Mouse (Mus musculus): ENCODE measurements around the gene Atg16l2. TPM values are rescaled to one million over a fixed set of nuclear protein-coding genes. Genes with fewer than 3 reads are reported as not detected.
A peak's percentile ranks its signal among the peaks of the same experiment; 100 is the strongest.

Atg16l2 gene
- polyA plus RNA-seq, 1 experiment from 2014 or later = 16.4 TPM

DNA sequence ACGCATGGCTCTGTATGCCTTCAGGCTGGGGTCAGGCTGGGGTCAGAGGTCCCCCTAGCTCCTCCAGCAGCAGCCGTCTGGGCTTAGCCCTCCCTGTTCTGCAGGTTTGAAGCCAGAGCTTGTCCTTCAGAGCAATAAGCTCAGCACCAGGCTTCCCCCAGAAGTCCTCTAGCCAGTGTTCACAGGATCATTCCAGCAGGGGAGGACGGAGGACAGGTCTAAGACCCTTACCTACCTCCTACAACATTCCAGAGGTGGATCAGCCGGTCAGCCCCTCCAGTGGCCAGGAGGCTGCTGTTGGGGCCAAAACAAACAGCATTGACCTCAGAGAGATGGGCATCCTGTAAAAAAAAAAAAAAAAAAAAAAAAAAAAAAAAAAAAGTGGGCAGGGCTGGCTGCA, 8.9 kb downstream of the Atg16l2 start:
- H3K4me2 ChIP-seq (ENCODE audit: low read depth, low read length, severe bottlenecking) = no peak overlapping the region
- no peaks in the 10 kb centered on the region for H3K36me3 ChIP-seq (ENCODE audit: control insufficient read depth, insufficient read depth, low read length)
- ATAC-seq (replicated peaks; ENCODE audit: low FRiP score) (no peak), DNase-seq (ENCODE audit: low spot score) (no peak)
- H3K4me3 ChIP-seq (ENCODE audit: low read depth, low read length) = no peak overlapping the region
- no peak overlapping the region for H3K27ac ChIP-seq (ENCODE audit: low read depth, low read length)
- H3K9me3 ChIP-seq (ENCODE audit: control insufficient read depth, low read length) = no peaks in the 10 kb centered on the region
- H3K9ac ChIP-seq (ENCODE audit: low read length) = no peak overlapping the region
- peaks cover 9% of the 10 kb centered on the region for H3K27me3 ChIP-seq (ENCODE audit: control insufficient read depth, insufficient read depth, low read length)
- WGBS = 64% methylated on average over 4 of the region's 4 CpGs
- peaks cover 6% of the 10 kb centered on the region for H3K4me1 ChIP-seq (replicated peaks; ENCODE audit: control insufficient read depth, insufficient read depth, low read length)

- H3K4me1 ChIP-seq (replicated peaks; ENCODE audit: control insufficient read depth, insufficient read depth, low read length) = peaks cover 6% of the 10 kb centered on the region
- WGBS = 92% methylated on average over 1 of the region's 1 CpGs
- no peaks in the 10 kb centered on the region for H3K36me3 ChIP-seq (ENCODE audit: control insufficient read depth, insufficient read depth, low read length)
- H3K4me3 ChIP-seq (ENCODE audit: low read depth, low read length) = no peak overlapping the region
- ATAC-seq (replicated peaks; ENCODE audit: low FRiP score) (no peak), DNase-seq (ENCODE audit: low spot score) (no peak)
- no peaks in the 10 kb centered on the region for H3K9me3 ChIP-seq (ENCODE audit: control insufficient read depth, low read length)
- H3K4me2 ChIP-seq (ENCODE audit: low read depth, low read length, severe bottlenecking) = no peak overlapping the region
- no peak overlapping the region for H3K27ac ChIP-seq (ENCODE audit: low read depth, low read length)
- no peak overlapping the region for H3K9ac ChIP-seq (ENCODE audit: low read length)
- peaks cover 4% of the 10 kb centered on the region for H3K27me3 ChIP-seq (ENCODE audit: control insufficient read depth, insufficient read depth, low read length)
These were observed 9.4 kb downstream of the Atg16l2 start for GRCm38 (mm10) chr7:101292696-101293095.

DNA sequence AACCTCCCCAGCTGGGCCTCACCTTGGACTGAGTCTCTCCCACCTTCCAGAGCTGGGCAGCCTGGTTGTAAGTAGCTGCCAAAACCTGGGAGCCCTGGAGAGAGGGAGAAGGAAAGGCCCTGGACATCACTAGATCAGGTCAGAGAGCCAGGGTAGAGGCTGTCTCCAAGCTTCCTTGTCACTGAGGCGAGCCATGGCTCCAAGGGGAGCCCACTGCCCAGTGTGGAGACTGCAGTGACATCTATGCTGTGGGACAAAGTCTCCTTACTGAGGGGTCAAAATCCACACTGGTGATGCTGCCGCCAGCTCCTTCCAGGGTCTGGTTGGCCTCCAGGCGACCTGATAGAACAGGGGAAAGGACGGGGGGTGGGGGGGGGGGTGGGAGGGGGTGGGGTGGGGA, 10.0 kb downstream of the Atg16l2 start:
- Histone ChIP-seq H3K36me3 (ENCODE audit: control insufficient read depth, insufficient read depth, low read length) (no peaks in the 10 kb centered on the region), H3K27me3 (ENCODE audit: control insufficient read depth, insufficient read depth, low read length) (no peaks in the 10 kb centered on the region), H3K4me3 (ENCODE audit: low read depth, low read length) (no peak overlapping the region), H3K27ac (ENCODE audit: low read depth, low read length) (no peak overlapping the region), H3K4me2 (ENCODE audit: low read depth, low read length, severe bottlenecking) (no peak overlapping the region), H3K4me1 (replicated peaks; ENCODE audit: control insufficient read depth, insufficient read depth, low read length) (peaks cover 5% of the 10 kb centered on the region), H3K9ac (ENCODE audit: low read length) (no peak overlapping the region), H3K9me3 (ENCODE audit: control insufficient read depth, low read length) (no peaks in the 10 kb centered on the region)
- 82% methylated on average over 3 of the region's 4 CpGs for WGBS
- DNase-seq (ENCODE audit: low spot score) (no peak), ATAC-seq (replicated peaks; ENCODE audit: low FRiP score) (no peak)

DNA sequence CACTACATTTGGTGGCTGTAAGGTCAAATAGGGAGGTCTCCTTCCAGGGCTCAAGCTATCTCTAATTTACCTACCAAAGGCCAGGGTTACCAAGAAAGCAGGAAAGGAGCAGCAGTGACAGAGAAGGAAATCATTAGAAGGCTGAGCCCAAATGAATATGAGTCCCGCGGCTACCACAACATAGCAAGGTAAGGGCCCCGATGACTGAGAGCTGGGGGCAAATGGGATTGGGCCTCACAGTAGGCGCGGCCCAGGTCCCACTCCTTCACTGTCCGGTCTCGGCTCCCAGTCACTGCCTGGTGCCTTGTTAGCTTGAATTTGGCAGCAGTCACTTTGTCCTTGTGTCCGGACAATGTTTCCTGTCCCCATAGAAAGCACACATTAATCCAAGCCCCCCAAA, 10.4 kb downstream of the Atg16l2 start:
- Histone ChIP-seq H3K4me3 (ENCODE audit: low read depth, low read length) (no peak overlapping the region), H3K27me3 (ENCODE audit: control insufficient read depth, insufficient read depth, low read length) (no peaks in the 10 kb centered on the region), H3K4me2 (ENCODE audit: low read depth, low read length, severe bottlenecking) (no peak overlapping the region), H3K4me1 (replicated peaks; ENCODE audit: control insufficient read depth, insufficient read depth, low read length) (peaks cover 2% of the 10 kb centered on the region; the same call in 1 of the 2 replicates), H3K9ac (ENCODE audit: low read length) (no peak overlapping the region), H3K27ac (ENCODE audit: low read depth, low read length) (no peak overlapping the region), H3K9me3 (ENCODE audit: control insufficient read depth, low read length) (no peaks in the 10 kb centered on the region), H3K36me3 (ENCODE audit: control insufficient read depth, insufficient read depth, low read length) (no peaks in the 10 kb centered on the region; the same call in 1 of the 2 replicates)
- WGBS = 92% methylated on average over 8 of the region's 8 CpGs
- DNase-seq (ENCODE audit: low spot score) = no peak
- no peak for ATAC-seq (replicated peaks; ENCODE audit: low FRiP score)

- Histone ChIP-seq H3K4me2 (ENCODE audit: low read depth, low read length, severe bottlenecking) (no peak overlapping the region), H3K4me3 (ENCODE audit: low read depth, low read length) (no peak overlapping the region), H3K9me3 (ENCODE audit: control insufficient read depth, low read length) (no peaks in the 10 kb centered on the region), H3K27me3 (ENCODE audit: control insufficient read depth, insufficient read depth, low read length) (no peaks in the 10 kb centered on the region), H3K36me3 (ENCODE audit: control insufficient read depth, insufficient read depth, low read length) (no peaks in the 10 kb centered on the region; the same call in 1 of the 2 replicates), H3K9ac (ENCODE audit: low read length) (no peak overlapping the region), H3K4me1 (replicated peaks; ENCODE audit: control insufficient read depth, insufficient read depth, low read length) (0 out of 2 replicates have a peak, but pooled peaks cover under 1% of the 10 kb centered on the region), H3K27ac (ENCODE audit: low read depth, low read length) (no peak overlapping the region)
- ATAC-seq (replicated peaks; ENCODE audit: low FRiP score) (no peak), DNase-seq (ENCODE audit: low spot score) (no peak)
- WGBS = 84% methylated on average over 5 of the region's 5 CpGs
These were observed 10.8 kb downstream of the Atg16l2 start for GRCm38 (mm10) chr7:101291211-101291610.

DNA sequence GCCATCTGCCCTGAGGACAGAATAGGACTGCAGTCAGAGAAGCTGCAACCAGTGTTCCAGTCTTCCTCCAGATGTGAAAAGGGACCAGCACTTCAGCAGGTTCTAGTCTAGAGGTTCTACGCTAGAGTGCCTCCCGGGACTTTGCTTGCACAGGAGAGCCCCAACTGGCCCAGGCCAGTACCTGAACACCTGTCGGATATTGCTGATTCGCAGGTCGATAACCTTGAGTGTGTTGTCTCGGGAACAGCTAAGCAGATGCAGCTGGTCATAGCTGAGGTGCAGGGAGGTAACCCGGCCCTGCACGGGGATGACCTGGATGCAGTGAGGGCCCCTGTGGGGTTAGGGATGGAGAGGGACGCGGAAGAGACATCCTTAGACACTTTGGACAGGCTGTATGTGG, 11.7 kb downstream of the Atg16l2 start:
- H3K27ac ChIP-seq (ENCODE audit: low read depth, low read length) = no peak overlapping the region
- no peak overlapping the region for H3K4me3 ChIP-seq (ENCODE audit: low read depth, low read length)
- no peak overlapping the region for H3K4me2 ChIP-seq (ENCODE audit: low read depth, low read length, severe bottlenecking)
- ATAC-seq (replicated peaks; ENCODE audit: low FRiP score) (no peak), DNase-seq (ENCODE audit: low spot score) (no peak)
- no peaks in the 10 kb centered on the region for H3K27me3 ChIP-seq (ENCODE audit: control insufficient read depth, insufficient read depth, low read length)
- WGBS = 88% methylated on average over 10 of the region's 10 CpGs
- no peak overlapping the region for H3K9ac ChIP-seq (ENCODE audit: low read length)
- no peaks in the 10 kb centered on the region; the same call in 1 of the 2 replicates for H3K36me3 ChIP-seq (ENCODE audit: control insufficient read depth, insufficient read depth, low read length)
- H3K9me3 ChIP-seq (ENCODE audit: control insufficient read depth, low read length) = no peaks in the 10 kb centered on the region
- no peaks in the 10 kb centered on the region for H3K4me1 ChIP-seq (replicated peaks; ENCODE audit: control insufficient read depth, insufficient read depth, low read length)

DNA sequence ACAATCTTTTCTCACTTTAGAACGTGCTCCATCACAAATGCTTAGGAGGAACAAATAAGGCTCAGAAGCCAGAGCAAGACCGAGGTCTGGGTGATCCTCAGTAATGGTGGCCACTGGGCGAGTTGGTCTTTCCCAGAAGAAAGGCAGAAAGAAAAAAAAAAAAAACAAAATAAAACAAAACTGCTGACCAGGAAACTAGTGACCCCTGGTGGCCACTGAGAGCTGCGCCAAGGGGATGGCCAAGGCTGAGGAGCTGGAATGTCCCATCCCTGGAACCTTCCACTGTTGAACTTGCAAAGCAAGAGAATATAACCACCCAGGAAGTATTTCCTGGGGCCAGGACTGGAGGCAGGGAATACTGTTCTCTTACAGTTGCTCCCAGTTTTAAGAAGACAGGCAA, 13.6 kb downstream of the Atg16l2 start:
- DNase-seq (ENCODE audit: low spot score) (peak; percentile 78), ATAC-seq (replicated peaks; ENCODE audit: low FRiP score) (no peak)
- H3K9me3 ChIP-seq (ENCODE audit: control insufficient read depth, low read length) = no peaks in the 10 kb centered on the region
- 38% methylated on average over 4 of the region's 4 CpGs for WGBS
- no peak overlapping the region for H3K9ac ChIP-seq (ENCODE audit: low read length)
- H3K27me3 ChIP-seq (ENCODE audit: control insufficient read depth, insufficient read depth, low read length) = no peaks in the 10 kb centered on the region
- no peaks in the 10 kb centered on the region for H3K4me1 ChIP-seq (replicated peaks; ENCODE audit: control insufficient read depth, insufficient read depth, low read length)
- no peak overlapping the region for H3K4me3 ChIP-seq (ENCODE audit: low read depth, low read length)
- no peak overlapping the region for H3K4me2 ChIP-seq (ENCODE audit: low read depth, low read length, severe bottlenecking)
- H3K36me3 ChIP-seq (ENCODE audit: control insufficient read depth, insufficient read depth, low read length) = peaks cover under 1% of the 10 kb centered on the region; the same call in 1 of the 2 replicates
- H3K27ac ChIP-seq (ENCODE audit: low read depth, low read length) = no peak overlapping the region

DNA sequence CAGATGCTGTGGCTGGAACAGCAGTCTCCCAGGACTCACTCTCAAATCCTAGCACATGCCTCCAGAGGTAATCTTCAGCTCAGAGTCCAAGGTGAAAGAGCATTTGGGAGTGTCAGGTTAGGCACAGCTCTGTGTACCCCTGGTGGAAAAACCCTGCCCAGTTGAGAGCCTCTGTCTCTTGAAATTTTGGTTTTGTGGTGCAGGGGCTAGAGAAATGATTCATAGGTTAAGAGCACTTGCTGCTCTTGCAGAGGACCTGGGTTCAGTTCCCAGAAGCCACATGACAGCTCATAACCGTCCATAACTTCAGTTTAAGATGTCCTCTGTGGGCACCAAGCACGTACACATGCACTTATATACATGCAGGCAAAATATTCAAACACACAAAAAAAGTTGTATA, 14.2 kb downstream of the Atg16l2 start:
- Histone ChIP-seq H3K9me3 (ENCODE audit: control insufficient read depth, low read length) (no peaks in the 10 kb centered on the region), H3K4me3 (ENCODE audit: low read depth, low read length) (no peak overlapping the region), H3K27me3 (ENCODE audit: control insufficient read depth, insufficient read depth, low read length) (no peaks in the 10 kb centered on the region), H3K9ac (ENCODE audit: low read length) (no peak overlapping the region), H3K27ac (ENCODE audit: low read depth, low read length) (no peak overlapping the region), H3K36me3 (ENCODE audit: control insufficient read depth, insufficient read depth, low read length) (peaks cover 3% of the 10 kb centered on the region; the same call in 1 of the 2 replicates), H3K4me2 (ENCODE audit: low read depth, low read length, severe bottlenecking) (no peak overlapping the region), H3K4me1 (replicated peaks; ENCODE audit: control insufficient read depth, insufficient read depth, low read length) (no peaks in the 10 kb centered on the region)
- ATAC-seq (replicated peaks; ENCODE audit: low FRiP score) (no peak), DNase-seq (ENCODE audit: low spot score) (no peak)
- 80% methylated on average over 2 of the region's 2 CpGs for WGBS

DNA sequence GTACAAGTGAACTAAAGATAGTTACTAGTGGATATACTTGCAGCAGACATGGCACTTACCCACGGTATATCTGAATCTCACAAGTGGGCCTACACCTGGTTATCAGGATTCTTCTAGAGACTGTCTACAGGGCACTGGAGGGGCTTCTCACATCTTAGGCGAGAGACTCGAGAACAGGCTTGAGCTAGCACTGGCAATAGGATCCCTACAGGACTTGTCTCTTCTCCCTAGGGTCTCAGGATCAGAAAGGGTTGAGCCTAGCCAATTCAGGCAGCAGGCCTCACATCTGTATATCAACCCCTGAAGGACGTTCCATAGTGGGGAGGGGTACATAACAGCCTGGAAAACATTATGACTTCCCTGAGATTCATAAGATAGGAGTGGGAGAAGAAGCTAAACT, 15.2 kb downstream of the Atg16l2 start:
- no peaks in the 10 kb centered on the region for H3K4me1 ChIP-seq (replicated peaks; ENCODE audit: control insufficient read depth, insufficient read depth, low read length)
- no peak overlapping the region; the same call in 1 of the 2 replicates for H3K9ac ChIP-seq (ENCODE audit: low read length)
- WGBS = 80% methylated on average over 4 of the region's 4 CpGs
- no peak for ATAC-seq (replicated peaks; ENCODE audit: low FRiP score)
- no peak overlapping the region for H3K4me3 ChIP-seq (ENCODE audit: low read depth, low read length)
- H3K27ac ChIP-seq (ENCODE audit: low read depth, low read length) = no peak overlapping the region
- H3K36me3 ChIP-seq (ENCODE audit: control insufficient read depth, insufficient read depth, low read length) = peaks cover 3% of the 10 kb centered on the region; the same call in 1 of the 2 replicates
- no peak for DNase-seq (ENCODE audit: low spot score)
- no peaks in the 10 kb centered on the region for H3K9me3 ChIP-seq (ENCODE audit: control insufficient read depth, low read length)
- H3K4me2 ChIP-seq (ENCODE audit: low read depth, low read length, severe bottlenecking) = no peak overlapping the region
- no peaks in the 10 kb centered on the region for H3K27me3 ChIP-seq (ENCODE audit: control insufficient read depth, insufficient read depth, low read length)

All from forebrain, embryonic 11.5 days (tissue).